Mouse (Mus musculus) testis, adult 2 months (tissue): ENCODE measurements around the gene Mrps18a. TPM values are rescaled to one million over a fixed set of nuclear protein-coding genes. Genes with fewer than 3 reads are reported as not detected.
A peak's percentile ranks its signal among the peaks of the same experiment; 100 is the strongest.

Experiments used
- H3K27ac ChIP-seq: fragments of 200-500 bp; 2 replicates; pipeline ENCODE4 v1.5.1; 2012; ENCODE audit warnings: low read depth, low read length; ENCODE audit not compliant: control insufficient read depth, insufficient read depth
- H3K27me3 ChIP-seq: fragments of 200-500 bp; 2 replicates; pipeline ENCODE4 v1.6.1; 2012; ENCODE audit warnings: mild to moderate bottlenecking, low read length, moderate library complexity; ENCODE audit not compliant: control insufficient read depth, insufficient read depth
- H3K36me3 ChIP-seq: fragments of 200-500 bp; 2 replicates; pipeline ENCODE4 v1.6.1; 2012; ENCODE audit warnings: mild to moderate bottlenecking, low read length; ENCODE audit not compliant: control insufficient read depth, insufficient read depth
- H3K4me1 ChIP-seq: fragments of 200-500 bp; 2 replicates; pipeline ENCODE4 v1.6.1; 2012; ENCODE audit warnings: low read length; ENCODE audit not compliant: control insufficient read depth, insufficient read depth
- H3K4me3 ChIP-seq: fragments of 200-500 bp; 2 replicates; pipeline ENCODE4 v1.5.1; 2012; ENCODE audit warnings: low read depth, mild to moderate bottlenecking, low read length, moderate library complexity, mixed read lengths; ENCODE audit not compliant: control insufficient read depth
- CTCF ChIP-seq: fragments of 200-500 bp; IDR thresholded peaks from 2 replicates; pipeline ENCODE4 v1.5.1; 2012; ENCODE audit warnings: low read depth, mild to moderate bottlenecking, inconsistent platforms, low read length, moderate library complexity; ENCODE audit not compliant: control insufficient read depth, insufficient read depth, insufficient replicate concordance
- POLR2A ChIP-seq: fragments of 200-500 bp; IDR thresholded peaks from 2 replicates; pipeline ENCODE4 v1.6.1; 2012; ENCODE audit warnings: low read depth, mild to moderate bottlenecking, inconsistent platforms, low read length, moderate library complexity; ENCODE audit not compliant: control insufficient read depth
- polyA plus RNA-seq: library from polyadenylated mRNA; depleted of rRNA; stranded (reverse); fragments of >200 nt; gene quantifications from 2 replicates; pipeline ENCODE4 v1.2.3, GENCODE M21; 2012

Mrps18a gene
- polyA plus RNA-seq, 1 experiment = 74.0 TPM

GRCm38 (mm10) chr17:46143578-46144423 lies 33.0 kb downstream of the Mrps18a start, which contains the start of gene Rsph9:
Rsph9 (minus strand) TSS chr17:46144216.
- peaks cover 6% of the 10 kb centered on the region for H3K4me1 ChIP-seq
- peak within 1 kb of the TSS; percentile 84 for H3K4me3 ChIP-seq
- peak; percentile 69 for TF ChIP-seq POLR2A
- no peak for TF ChIP-seq CTCF
- H3K27ac ChIP-seq = peak within 1 kb of the TSS; percentile 63
- peaks cover 1% of the 10 kb centered on the region for H3K36me3 ChIP-seq
- no peaks in the 10 kb centered on the region for H3K27me3 ChIP-seq

DNA sequence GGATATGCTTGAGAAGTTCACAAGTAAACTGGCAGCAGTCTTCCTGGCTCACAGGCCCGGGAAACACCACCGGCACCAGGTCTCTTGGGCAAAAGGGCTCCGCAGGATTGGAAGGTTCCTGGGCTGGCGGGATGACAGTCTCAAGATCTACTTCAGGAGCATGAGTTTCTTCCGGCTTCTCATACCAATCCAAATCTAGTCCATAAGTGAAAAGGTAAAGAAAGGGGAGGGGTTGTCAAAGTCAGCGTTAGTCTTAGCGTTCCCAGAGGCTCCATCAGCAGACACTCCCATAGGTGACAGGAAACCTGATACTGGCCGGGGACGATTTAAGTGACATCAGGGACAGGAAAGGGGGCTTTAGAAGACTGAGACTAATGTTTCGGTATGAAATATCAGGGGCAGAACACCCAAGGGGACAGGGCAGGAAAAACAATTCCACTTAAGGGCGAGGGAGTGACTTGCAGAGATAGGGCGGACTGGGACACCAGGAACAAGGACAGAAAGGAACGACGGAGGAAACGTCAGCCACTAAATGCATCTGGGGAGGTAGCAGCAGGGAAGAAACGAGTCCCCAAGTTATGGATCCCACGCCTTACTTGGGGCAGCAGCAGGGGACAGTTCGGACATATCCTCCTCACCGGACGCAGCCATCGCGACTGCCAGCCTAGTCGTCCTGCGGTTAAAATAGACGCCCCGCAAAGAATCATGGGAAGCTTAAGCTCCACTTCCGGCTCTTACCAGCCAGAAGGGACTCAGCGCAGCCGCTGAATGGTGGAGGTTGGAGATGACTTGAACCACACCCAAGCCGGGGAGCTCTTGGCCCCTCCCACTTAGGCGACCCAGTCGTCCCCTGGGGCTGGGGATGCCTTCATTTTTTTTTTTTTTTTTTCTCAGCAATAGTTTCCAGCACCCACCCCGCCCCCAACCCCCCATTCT lies 42.3 kb downstream of the Mrps18a start, which contains the start of gene Mad2l1bp:
Gene Mad2l1bp (minus strand): TSS at position 707 of the 936 bp plus-strand sequence.
- H3K4me1 ChIP-seq = peaks cover 2% of the 10 kb centered on the region; the same call in 1 of the 2 replicates
- H3K27ac ChIP-seq = peak within 1 kb of the TSS; percentile 90

GRCm38 (mm10) chr17:46154336-46154735 lies 43.5 kb downstream of the Mrps18a start:
- peak overlapping the region; percentile 18; the same call in 1 of the 2 replicates for H3K4me3 ChIP-seq
- no peak for TF ChIP-seq POLR2A
- no peak for TF ChIP-seq CTCF
- H3K4me1 ChIP-seq = peaks cover 2% of the 10 kb centered on the region; the same call in 1 of the 2 replicates
- no peak overlapping the region for H3K27ac ChIP-seq
- H3K36me3 ChIP-seq = no peaks in the 10 kb centered on the region
- no peaks in the 10 kb centered on the region for H3K27me3 ChIP-seq

More for the DNA sequence above, 42.3 kb downstream of the Mrps18a start, which contains the start of gene Mad2l1bp:
- TF ChIP-seq POLR2A = peak; percentile 98
- TF ChIP-seq CTCF = no peak
- Histone ChIP-seq H3K36me3 (peaks cover under 1% of the 10 kb centered on the region; the same call in 1 of the 2 replicates), H3K4me3 (peak within 1 kb of the TSS; percentile 97), H3K27me3 (no peaks in the 10 kb centered on the region)

DNA sequence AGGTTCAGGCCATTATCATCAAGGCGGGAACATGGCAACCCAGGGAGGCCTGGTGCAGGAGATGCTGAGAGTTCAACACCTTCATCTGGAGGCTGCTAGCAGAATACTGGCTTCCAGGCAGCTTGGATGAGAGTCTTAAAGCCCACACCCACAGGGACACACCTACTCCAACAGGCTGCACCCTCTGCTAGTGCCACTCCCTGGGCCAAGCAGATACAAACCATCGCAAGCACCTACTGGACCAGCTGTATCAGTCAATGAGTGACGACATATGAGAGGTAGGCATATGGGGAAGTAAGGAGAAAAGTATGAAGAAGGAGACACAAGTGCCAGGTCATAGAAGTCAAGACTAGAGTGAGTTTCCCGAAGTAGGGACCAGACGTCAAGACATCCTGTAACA lies 45.9 kb downstream of the Mrps18a start:
- H3K27me3 ChIP-seq = no peaks in the 10 kb centered on the region
- H3K36me3 ChIP-seq = no peaks in the 10 kb centered on the region
- peaks cover 8% of the 10 kb centered on the region for H3K4me1 ChIP-seq
- H3K27ac ChIP-seq = no peak overlapping the region
- TF ChIP-seq CTCF (no peak), POLR2A (no peak)
- no peak overlapping the region for H3K4me3 ChIP-seq

DNA sequence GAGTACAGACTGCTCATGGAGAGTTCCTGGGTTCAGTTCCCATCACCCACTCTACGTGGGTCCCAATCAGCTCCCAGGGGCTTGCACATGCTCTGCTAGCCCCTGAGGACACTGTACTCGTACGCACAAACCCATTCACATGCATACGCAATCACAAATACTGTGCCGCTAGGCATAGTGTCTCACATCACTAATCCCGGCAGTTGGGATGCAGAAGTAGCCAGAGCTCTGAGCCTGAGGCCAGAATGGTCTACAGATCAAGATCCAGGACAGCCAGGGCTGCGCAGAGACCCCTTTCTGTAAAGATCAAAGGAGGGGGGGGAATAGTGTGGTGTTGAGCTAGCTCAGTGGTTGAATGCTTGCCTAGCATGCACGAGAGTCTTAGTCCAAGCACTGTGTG lies 46.3 kb downstream of the Mrps18a start:
- Histone ChIP-seq H3K4me3 (no peak overlapping the region), H3K36me3 (no peaks in the 10 kb centered on the region), H3K27me3 (no peaks in the 10 kb centered on the region), H3K27ac (no peak overlapping the region), H3K4me1 (peaks cover 8% of the 10 kb centered on the region)
- TF ChIP-seq POLR2A (no peak), CTCF (no peak)

DNA sequence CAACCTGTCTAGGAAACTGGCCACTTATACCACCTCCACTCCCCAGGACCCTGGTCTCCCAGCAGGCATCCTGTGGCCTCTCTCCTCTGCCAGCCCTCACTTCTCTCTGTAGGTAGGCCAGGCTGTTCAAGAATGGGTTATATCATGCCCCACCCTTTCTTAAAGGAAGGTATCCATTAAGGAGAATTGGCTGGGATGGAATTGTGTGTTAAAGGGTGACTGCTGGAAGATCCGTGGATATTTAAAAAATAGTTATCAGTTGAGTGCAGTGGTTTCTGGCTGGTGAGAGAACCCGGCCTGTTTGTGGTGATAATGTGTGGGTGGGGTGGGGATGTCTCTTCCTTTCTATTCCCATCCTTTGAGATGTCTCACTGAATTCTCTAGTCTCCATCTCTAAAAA lies 48.5 kb downstream of the Mrps18a start:
- H3K27ac ChIP-seq = no peak overlapping the region

More for the DNA sequence above, 48.5 kb downstream of the Mrps18a start:
- Histone ChIP-seq H3K4me3 (peak overlapping the region; percentile 92), H3K27me3 (no peaks in the 10 kb centered on the region), H3K36me3 (no peaks in the 10 kb centered on the region), H3K4me1 (peaks cover 6% of the 10 kb centered on the region)
- TF ChIP-seq CTCF (no peak), POLR2A (no peak; the same call in 1 of the 2 replicates)
